In the genomic region with DNA sequence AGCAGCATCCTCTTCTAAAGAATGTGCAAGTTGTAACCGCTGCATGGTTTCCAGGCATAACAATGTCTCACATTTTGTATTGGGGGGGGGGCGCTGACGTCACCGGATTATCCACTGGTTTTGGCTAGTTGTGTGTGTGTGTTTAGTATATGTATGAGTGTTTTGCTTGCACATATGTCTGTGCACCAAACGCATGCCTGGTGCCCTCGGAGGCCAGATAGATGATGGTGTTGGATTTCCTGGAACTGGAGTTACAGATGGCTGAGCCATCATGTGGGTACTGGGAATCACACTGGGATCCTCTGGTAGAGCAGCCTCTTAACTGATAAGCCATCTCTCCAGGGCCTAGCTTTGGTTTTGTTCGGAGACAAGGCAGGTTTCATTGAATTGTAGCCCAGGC, we compare ENCODE assay signal across 13 mouse cellular contexts. TPM values are rescaled to one million over a fixed set of nuclear protein-coding genes. Genes with fewer than 3 reads are reported as not detected.
DNase-seq lines count a peak whose midpoint lies in the region; ATAC-seq and TF ChIP-seq lines count a peak whose summit lies in the region.
"Had no signal": no experiment of that assay in that cellular context is flagged by ENCODE, and none has a peak within 500 bp of the region (broad histone marks: within the 10 kb centered on the region; RNA-seq: fewer than 3 reads in every experiment).

No protein-coding gene starts in this region.

- peaks cover 54% of the 10 kb centered on the region for H3K4me1 ChIP-seq in forebrain, embryonic 15.5 days
- H3K4me1 ChIP-seq in forebrain, postnatal 0 days (ENCODE audit: insufficient read depth) = peaks cover 28% of the 10 kb centered on the region
- H3K4me1 ChIP-seq in hindbrain, embryonic 15.5 days (replicated peaks) = peaks cover 63% of the 10 kb centered on the region
- H3K4me1 ChIP-seq in midbrain, embryonic 15.5 days = peaks cover 60% of the 10 kb centered on the region
- H3K4me1 ChIP-seq in stomach, embryonic 15.5 days = peaks cover 13% of the 10 kb centered on the region

- peaks cover 14% of the 10 kb centered on the region; the same call in 1 of the 2 replicates for H3K36me3 ChIP-seq in forebrain, embryonic 15.5 days
- peaks cover 4% of the 10 kb centered on the region; the same call in 1 of the 2 replicates for H3K36me3 ChIP-seq in forebrain, postnatal 0 days (ENCODE audit: insufficient read depth)
- no peaks in the 10 kb centered on the region; the same call in 1 of the 2 replicates for H3K36me3 ChIP-seq in hindbrain, embryonic 15.5 days
- H3K36me3 ChIP-seq in midbrain, embryonic 15.5 days (replicated peaks) = no peaks in the 10 kb centered on the region
- H3K36me3 ChIP-seq in stomach, embryonic 15.5 days = no peaks in the 10 kb centered on the region

- no peak overlapping the region for H3K27ac ChIP-seq in forebrain, embryonic 15.5 days (replicated peaks)
- H3K27ac ChIP-seq in forebrain, postnatal 0 days (ENCODE audit: low read depth, low read length) = no peak overlapping the region
- H3K27ac ChIP-seq in hindbrain, embryonic 15.5 days (replicated peaks) = no peak overlapping the region
- no peak overlapping the region for H3K27ac ChIP-seq in midbrain, embryonic 15.5 days
- H3K27ac ChIP-seq in stomach, embryonic 15.5 days = no peak overlapping the region
- H3K27ac ChIP-seq: kidney, postnatal 0 days had no signal

- intact Hi-C loops in heart, postnatal 36 days (cut with DNase I) = loop anchor here (10.0 kb wide), 1 partner anchor 428 kb away; the partner anchor contains the start of gene Fam120b

- TF ChIP-seq CTCF in forebrain, postnatal 0 days (IDR thresholded peaks at IDR 0.05; ENCODE audit: low read depth) = no peak

- DNase-seq in forebrain, postnatal 0 days = no peak
- no peak for DNase-seq in lung, postnatal 4 days
- DNase-seq in urinary bladder, postnatal 4 days (ENCODE audit: low spot score in 2 of 2) = no peak
- DNase-seq in heart, postnatal 36 days = no peak
- DNase-seq: cerebellum, adult 11 months; right cerebral cortex, postnatal 4 days had no signal

- H3K9ac ChIP-seq in forebrain, embryonic 15.5 days (replicated peaks) = no peak overlapping the region
- no peak overlapping the region for H3K9ac ChIP-seq in forebrain, postnatal 0 days
- no peak overlapping the region for H3K9ac ChIP-seq in hindbrain, embryonic 15.5 days
- no peak overlapping the region for H3K9ac ChIP-seq in midbrain, embryonic 15.5 days
- no peak overlapping the region for H3K9ac ChIP-seq in stomach, embryonic 15.5 days

- H3K27me3 ChIP-seq in forebrain, embryonic 15.5 days = no peaks in the 10 kb centered on the region
- no peaks in the 10 kb centered on the region for H3K27me3 ChIP-seq in forebrain, postnatal 0 days (ENCODE audit: insufficient read depth, low read length)
- H3K27me3 ChIP-seq in hindbrain, embryonic 15.5 days = no peaks in the 10 kb centered on the region
- H3K27me3 ChIP-seq in midbrain, embryonic 15.5 days (replicated peaks) = no peaks in the 10 kb centered on the region
- H3K27me3 ChIP-seq in stomach, embryonic 15.5 days (replicated peaks) = no peaks in the 10 kb centered on the region

- no peaks in the 10 kb centered on the region for H3K9me3 ChIP-seq in forebrain, embryonic 15.5 days
- H3K9me3 ChIP-seq in forebrain, postnatal 0 days (ENCODE audit: low read length) = no peaks in the 10 kb centered on the region
- H3K9me3 ChIP-seq in hindbrain, embryonic 15.5 days = no peaks in the 10 kb centered on the region
- H3K9me3 ChIP-seq in midbrain, embryonic 15.5 days = no peaks in the 10 kb centered on the region
- H3K9me3 ChIP-seq in stomach, embryonic 15.5 days = no peaks in the 10 kb centered on the region

- 80% methylated on average over 7 of the region's 7 CpGs for WGBS in forebrain, embryonic 15.5 days
- WGBS in forebrain, postnatal 0 days = 82% methylated on average over 7 of the region's 7 CpGs
- WGBS in hindbrain, embryonic 15.5 days = 77% methylated on average over 7 of the region's 7 CpGs
- WGBS in midbrain, embryonic 15.5 days = 84% methylated on average over 7 of the region's 7 CpGs
- 63% methylated on average over 7 of the region's 7 CpGs for WGBS in stomach, embryonic 15.5 days

- H3K4me3 ChIP-seq in forebrain, embryonic 15.5 days = no peak overlapping the region
- H3K4me3 ChIP-seq in forebrain, postnatal 0 days (ENCODE audit: low read depth, low read length) = no peak overlapping the region
- H3K4me3 ChIP-seq in hindbrain, embryonic 15.5 days = peak overlapping the region; percentile 13; the same call in 1 of the 2 replicates
- H3K4me3 ChIP-seq in midbrain, embryonic 15.5 days = peak overlapping the region; percentile 9; the same call in 1 of the 2 replicates
- no peak overlapping the region; the same call in 1 of the 2 replicates for H3K4me3 ChIP-seq in stomach, embryonic 15.5 days (replicated peaks)
- H3K4me3 ChIP-seq: erythroblast, embryonic 14.5 days had no signal

- H3K4me2 ChIP-seq in forebrain, embryonic 15.5 days (replicated peaks) = peak overlapping the region; percentile 24; the same call in 1 of the 2 replicates
- H3K4me2 ChIP-seq in forebrain, postnatal 0 days (ENCODE audit: low read depth) = no peak overlapping the region
- H3K4me2 ChIP-seq in hindbrain, embryonic 15.5 days = peak overlapping the region; percentile 65
- H3K4me2 ChIP-seq in midbrain, embryonic 15.5 days = peak overlapping the region; percentile 84
- peak overlapping the region; percentile 43 for H3K4me2 ChIP-seq in stomach, embryonic 15.5 days

- no peak for ATAC-seq in forebrain, embryonic 15.5 days (replicated peaks)
- no peak for ATAC-seq in forebrain, postnatal 0 days
- no peak for ATAC-seq in hindbrain, embryonic 15.5 days (ENCODE audit: low FRiP score, low read depth)
- no peak for ATAC-seq in midbrain, embryonic 15.5 days (replicated peaks)
- no peak for ATAC-seq in stomach, embryonic 15.5 days (ENCODE audit: insufficient read depth, low FRiP score, low read depth)

RNA-seq across cellular contexts. Expression of gene Rgmb, which starts 8.5 kb away (rescaled TPM):
- polyA plus RNA-seq in forebrain, embryonic 15.5 days (2015; fragmentation: Nextera tagmentation; extraction: Ambion mirVana) = 48.2 and 51.9 TPM in 2 replicates
- 64.7 and 81.4 TPM in 2 replicates for total RNA-seq in forebrain, postnatal 0 days (2014; rRNA removed)
- polyA plus RNA-seq in forebrain, postnatal 0 days (2015; fragmentation: Nextera tagmentation; extraction: Ambion mirVana) = 40.6 and 48.1 TPM in 2 replicates
- polyA plus RNA-seq in hindbrain, embryonic 15.5 days (2015; fragmentation: Nextera tagmentation; extraction: Ambion mirVana) = 74.7 and 79.3 TPM in 2 replicates
- 73.1 and 76.5 TPM in 2 replicates for polyA plus RNA-seq in midbrain, embryonic 15.5 days (2015; fragmentation: Nextera tagmentation; extraction: Ambion mirVana)
- polyA plus RNA-seq in stomach, embryonic 15.5 days (2015; fragmentation: Nextera tagmentation; extraction: Ambion mirVana) = 49.6 and 53.1 TPM in 2 replicates
- 10 to 100 TPM; 27.9 to 29.7 TPM for total RNA-seq in heart, postnatal 36 days (2021)
- total RNA-seq: MEL had no signal
- polyA plus RNA-seq: erythroblast, embryonic 14.5 days had no signal

Comparison
In these comparisons a context has a peak if more than half of its experiments do, and no peak if none do; other contexts are left out.
1. H3K4me3 ChIP-seq: peak in hindbrain, embryonic 15.5 days (single experiment) and midbrain, embryonic 15.5 days (single experiment); none in forebrain, embryonic 15.5 days (single experiment), forebrain, postnatal 0 days (single experiment) and stomach, embryonic 15.5 days (single experiment).